Mouse (Mus musculus) liver (tissue): Measurements from ENCODE around the gene Hsfy2.

Experiments used
- DNase-seq: peaks from one replicate; pipeline ENCODE4 v3.0.0-alpha.2; 2020; ENCODE audit warnings: mixed read lengths

Hsfy2 gene

DNA sequence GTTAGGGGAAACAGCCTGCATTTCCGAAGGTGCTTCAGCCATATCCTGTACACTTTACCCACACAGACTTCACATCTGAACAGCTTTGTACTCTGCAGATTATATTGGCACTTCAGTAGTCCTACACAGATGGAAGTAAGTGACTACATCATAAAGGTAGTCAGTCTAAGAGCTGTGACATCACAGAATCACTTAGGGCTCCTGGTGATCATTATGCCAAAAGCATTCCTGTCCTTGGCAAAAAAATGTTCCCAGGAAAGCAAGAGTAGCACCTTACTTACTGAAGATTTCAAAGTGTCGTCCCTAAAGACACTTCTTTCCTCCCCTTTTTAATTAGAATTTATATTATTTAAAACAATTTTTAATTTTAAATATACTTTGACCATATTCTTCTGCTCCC is at the start of gene Hsfy2:
Hsfy2 (minus strand) TSS at position 101 of the 400 bp plus-strand sequence.
- no peak for DNase-seq

DNA sequence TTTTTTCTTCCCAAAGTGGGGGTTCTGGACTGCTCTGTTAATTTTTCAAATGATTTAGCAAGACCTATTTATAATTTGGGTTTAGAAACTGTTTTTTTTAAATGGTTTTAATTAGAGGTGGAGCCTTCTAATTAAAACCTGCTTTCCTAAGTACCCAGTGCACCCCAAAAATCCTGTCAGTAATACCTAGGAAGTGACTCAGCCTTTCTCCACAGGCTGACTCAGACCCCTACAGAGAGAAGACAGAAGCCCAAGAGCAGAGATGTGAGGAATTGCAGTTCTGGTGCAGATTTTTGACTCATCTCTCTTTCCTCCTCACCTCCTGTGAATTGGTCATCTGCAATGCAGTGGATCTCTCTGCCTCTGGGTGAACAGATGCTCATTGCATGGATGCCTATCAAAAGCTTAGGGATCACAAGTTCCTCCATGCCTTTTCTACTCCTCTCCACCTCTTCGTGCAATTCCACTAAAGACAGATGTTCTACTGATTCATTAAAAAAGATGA is 47.9 kb upstream of the Hsfy2 start:
- DNase-seq = no peak

DNA sequence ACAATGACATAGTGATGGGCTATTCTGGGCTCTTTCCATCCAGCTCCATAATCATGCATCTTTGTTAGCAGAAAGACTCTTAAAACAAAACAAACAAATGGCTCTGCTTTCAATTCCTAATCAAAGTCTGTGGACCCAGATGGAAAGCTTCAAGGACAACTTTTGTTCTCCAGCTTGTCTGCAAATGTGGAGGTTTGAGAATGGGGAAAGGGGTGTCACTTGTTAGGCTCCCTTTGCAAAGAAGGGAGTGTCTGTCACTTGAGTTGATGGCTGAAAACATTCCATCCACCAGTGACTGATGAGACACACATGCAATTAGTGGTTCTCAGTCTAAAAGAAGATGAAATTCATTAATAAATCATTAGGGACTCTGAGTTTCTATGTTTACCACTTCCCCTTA is 47.3 kb upstream of the Hsfy2 start:
- DNase-seq = no peak

DNA sequence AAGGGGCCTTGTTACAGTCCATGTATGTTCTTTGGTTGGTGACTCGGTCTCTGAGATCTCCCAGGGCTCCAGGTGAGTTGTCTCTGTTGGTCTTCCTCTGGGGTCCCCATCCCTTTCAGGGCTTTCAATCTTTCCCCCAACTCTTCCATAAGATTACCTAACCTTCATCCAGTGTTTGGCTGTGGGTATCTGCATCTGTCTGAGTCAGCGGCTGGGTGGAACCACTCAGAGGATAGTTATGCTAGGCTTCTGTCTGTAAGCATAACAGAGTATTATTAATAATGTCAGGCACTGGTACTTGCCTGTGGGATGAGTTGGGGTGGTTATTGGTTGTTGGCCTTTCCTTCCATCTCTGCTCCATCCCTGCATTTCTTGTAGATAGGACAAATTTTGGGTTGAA is 44.0 kb upstream of the Hsfy2 start:
- DNase-seq = no peak

DNA sequence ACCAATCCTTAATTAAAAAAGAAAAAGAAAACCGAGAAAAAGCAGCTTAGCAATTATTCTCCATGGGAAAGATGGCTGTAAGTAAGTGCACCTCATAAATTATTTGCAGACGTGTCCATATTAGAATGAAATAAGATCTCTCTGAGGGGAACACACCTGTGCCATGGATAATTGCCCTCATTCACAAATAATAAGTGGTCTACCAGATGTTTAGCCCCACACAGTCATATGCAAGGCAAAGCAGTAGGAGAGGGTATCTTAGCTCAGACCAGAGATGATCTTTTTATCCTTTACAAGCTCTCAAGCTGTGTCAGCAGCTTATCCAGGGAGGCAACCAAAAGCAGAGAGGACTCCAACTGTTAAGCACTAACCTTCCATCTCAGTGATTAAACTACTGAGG is 38.0 kb upstream of the Hsfy2 start:
- no peak for DNase-seq

DNA sequence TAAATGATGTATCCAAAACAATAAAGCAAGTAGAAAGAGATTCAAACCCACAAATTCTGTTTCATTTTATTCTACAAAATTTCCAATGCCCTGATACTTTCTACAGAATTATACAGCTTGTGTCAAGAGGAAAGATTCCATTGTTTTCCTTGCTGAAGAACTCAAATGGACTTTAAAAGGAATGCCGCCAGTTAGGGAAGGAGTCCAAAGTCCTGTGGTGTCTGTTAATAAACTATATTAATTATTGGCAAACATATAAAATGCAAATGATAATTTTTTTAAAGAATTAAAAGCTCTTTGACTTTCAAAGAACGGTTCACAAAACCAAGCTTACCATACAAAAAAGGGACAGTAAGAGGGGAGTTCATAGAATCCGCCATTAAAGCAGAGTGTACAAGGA is 37.4 kb upstream of the Hsfy2 start:
- DNase-seq = no peak

DNA sequence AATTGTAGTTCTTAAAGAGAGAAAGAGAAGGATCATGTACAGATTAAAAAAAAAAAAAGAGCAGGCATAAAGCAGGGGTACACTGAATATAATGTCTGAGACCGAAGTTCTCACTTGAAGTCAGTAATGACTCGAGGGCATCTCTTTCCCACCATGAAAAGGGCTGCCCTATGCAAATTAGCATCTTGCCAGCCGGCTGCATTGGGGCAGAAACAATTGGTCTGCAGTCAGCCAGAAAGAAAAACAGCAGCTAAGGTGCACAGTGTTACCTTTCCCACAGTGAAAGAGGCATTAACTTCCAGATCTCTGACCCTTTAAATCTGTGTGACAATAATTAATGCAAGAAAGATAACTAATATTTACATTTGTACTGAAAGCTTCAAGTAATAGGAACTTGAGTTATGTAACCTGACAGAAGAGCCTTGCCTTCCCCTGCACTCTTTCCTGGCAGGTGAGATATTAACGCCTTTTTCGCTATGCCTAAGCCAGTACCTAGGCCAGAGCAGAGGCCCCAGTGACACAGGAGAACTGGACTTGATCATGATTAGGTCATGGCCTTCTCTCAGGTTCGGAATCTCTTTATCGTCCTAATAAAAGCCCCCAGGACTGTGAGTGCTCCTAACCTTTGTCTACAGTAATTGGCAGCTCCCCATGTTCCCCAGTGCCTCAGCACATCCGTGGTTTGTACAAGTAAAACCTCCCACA is 34.2 kb upstream of the Hsfy2 start:
- DNase-seq = no peak

DNA sequence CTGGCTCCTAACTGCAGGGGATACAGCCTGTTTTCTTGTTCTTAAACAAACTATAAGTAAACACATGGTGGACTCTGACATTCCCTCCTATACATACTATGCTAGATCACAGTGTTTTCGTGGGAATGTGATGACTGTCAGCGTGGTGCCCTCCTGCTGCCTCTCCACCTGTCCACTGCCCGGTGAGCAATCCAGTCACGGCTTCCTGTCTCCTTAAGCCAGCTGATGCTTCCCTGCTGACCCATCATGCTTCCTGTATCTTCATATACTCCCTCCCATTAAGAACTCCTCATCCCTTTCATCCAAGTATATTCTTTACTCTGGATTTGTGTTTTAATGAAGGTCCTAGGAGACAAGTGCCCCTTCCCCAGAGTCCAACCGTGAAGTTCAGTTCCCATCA is 33.3 kb upstream of the Hsfy2 start:
- no peak for DNase-seq

DNA sequence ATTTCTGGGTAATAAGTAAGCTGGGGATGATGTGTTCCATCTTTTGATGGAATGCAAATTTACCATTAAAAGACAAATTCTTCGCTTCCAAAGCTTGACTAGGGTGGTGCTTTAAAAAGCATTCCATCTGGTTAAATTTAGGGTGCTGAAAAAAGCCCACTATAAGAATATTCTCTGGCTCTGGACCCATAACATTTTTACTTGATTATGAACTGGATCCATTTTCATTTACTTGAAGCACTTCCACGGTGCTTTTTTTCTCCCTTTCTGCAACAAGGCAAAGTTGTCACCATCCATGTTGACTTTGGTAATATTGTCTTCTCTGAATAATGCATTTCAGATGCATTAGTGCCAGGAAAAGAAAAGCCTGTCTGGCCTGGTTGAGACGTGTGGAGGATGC is 27.4 kb upstream of the Hsfy2 start:
- DNase-seq = no peak

DNA sequence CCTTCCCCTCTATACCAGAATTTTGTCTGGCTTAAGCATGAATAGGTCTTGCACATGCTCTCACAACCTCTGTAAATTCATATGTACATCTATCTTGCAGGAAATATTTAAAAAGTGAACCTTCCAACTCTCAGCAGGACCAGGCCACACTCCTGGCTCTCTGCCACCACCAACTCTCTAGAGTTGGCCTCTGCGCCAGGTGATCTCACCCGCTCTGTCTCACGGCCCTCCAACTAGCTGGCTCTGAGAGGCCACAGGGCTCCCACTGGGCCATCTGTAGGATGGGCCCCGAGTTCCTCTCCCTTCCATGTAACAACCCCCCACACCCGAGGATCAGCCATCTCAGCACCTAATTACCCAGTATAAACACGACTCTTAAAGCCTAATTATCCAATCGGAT is 10.4 kb downstream of the Hsfy2 start:
- DNase-seq = no peak

DNA sequence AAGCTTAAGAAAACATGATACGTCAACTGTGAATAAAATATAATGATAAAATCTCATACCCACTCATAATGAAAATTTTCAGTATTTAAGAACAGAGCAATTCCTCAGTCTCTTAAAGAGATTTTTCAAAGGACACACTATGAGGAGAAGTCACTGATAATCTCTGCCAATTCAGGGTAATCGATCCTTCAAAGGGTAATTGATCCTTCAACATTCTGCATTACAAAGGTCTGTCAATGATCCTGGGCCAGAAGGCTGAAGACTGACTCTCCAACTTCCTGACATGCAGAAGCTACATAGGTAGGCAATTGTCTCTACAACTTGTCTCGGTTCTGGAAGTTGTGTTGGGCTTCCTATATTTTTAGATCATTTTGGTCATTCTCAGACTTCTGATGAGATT is 12.9 kb downstream of the Hsfy2 start:
- DNase-seq = no peak

DNA sequence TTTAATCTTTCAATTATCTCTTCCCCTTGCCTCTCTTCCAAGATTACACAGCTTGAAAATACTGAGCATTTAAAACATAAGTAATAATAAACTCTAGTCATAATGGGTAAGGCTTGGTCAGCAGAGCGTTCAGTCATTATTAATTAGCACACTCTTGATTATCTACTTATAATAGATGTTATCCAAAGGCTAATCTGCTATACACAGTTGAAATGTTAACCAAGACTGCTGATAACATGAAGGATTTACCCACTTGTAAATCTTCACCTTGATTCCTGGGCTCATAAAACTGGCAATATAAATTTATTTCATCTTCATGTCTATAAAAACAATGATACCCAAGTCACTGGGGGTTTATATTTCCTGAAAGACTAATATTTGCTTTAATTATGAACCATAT is 24.9 kb downstream of the Hsfy2 start:
- no peak for DNase-seq
